Mouse (Mus musculus) inflammation-experienced regulatory T-cells, adult 16 weeks (primary cell): Measurements from ENCODE around the gene Col16a1. TPM values are rescaled to one million over a fixed set of nuclear protein-coding genes. Genes with fewer than 3 reads are reported as not detected.

ENCODE experiments used
- polyA plus RNA-seq: library from polyadenylated mRNA; unstranded; fragments of 100-300 nt; shearing (Covaris generic); gene quantifications from one replicate; pipeline ENCODE4 v1.2.1, GENCODE M21; 2017

Gene Col16a1
- polyA plus RNA-seq = 1.7 TPM

GRCm38 (mm10) chr4:130047331-130048202 is at the start of gene Col16a1:
TSS of gene Col16a1 (plus strand) at chr4:130047840.

GRCm38 (mm10) chr4:130102111-130102651 is 54.5 kb downstream of the Col16a1 start, which contains the start of gene Pef1:
TSS of gene Pef1 (plus strand) at chr4:130102558.

GRCm38 (mm10) chr4:130139214-130139492 is 91.5 kb downstream of the Col16a1 start, which contains the start of gene Hcrtr1:
TSS of gene Hcrtr1 (minus strand) at chr4:130139359.

Other genes starting within 250 kb of the Col16a1 start
- gene Ptp4a2, start 236.6 kb upstream of the Col16a1 start, polyA plus RNA-seq = 290 TPM
- gene Spocd1, start 118.6 kb upstream of the Col16a1 start, polyA plus RNA-seq = not detected
- gene Adgrb2, start 63.0 kb upstream of the Col16a1 start, polyA plus RNA-seq = 0.49 TPM
- 69.9 TPM for gene Pef1, start 54.7 kb downstream of the Col16a1 start, polyA plus RNA-seq
- not detected for gene Hcrtr1, start 91.5 kb downstream of the Col16a1 start, polyA plus RNA-seq
- not detected for gene Tinagl1, start 127.3 kb downstream of the Col16a1 start, polyA plus RNA-seq
- gene Gm853, start 174.6 kb downstream of the Col16a1 start, polyA plus RNA-seq = not detected
- gene Serinc2, start 231.4 kb downstream of the Col16a1 start, polyA plus RNA-seq = 0.16 TPM